ENCODE assay signal across 9 mouse cellular contexts in genomic region chr1:133204341-133204849, GRCm38 (mm10). TPM values are rescaled to one million over a fixed set of nuclear protein-coding genes. Genes with fewer than 3 reads are reported as not detected.
DNase-seq lines count a peak whose midpoint lies in the region; ATAC-seq and TF ChIP-seq lines count a peak whose summit lies in the region.
"Had no signal": no experiment of that assay in that cellular context is flagged by ENCODE, and none has a peak within 500 bp of the region (broad histone marks: within the 10 kb centered on the region; RNA-seq: fewer than 3 reads in every experiment).

No protein-coding gene starts in this region.

- intact Hi-C loops in heart, postnatal 10 days (cut with DNase I) = no loop called here

- peaks cover 53% of the 10 kb centered on the region for H3K27me3 ChIP-seq in forebrain, embryonic 10.5 days (ENCODE audit: poor library complexity, severe bottlenecking)
- H3K27me3 ChIP-seq in forebrain, postnatal 0 days (ENCODE audit: insufficient read depth, low read length) = no peaks in the 10 kb centered on the region

- WGBS in forebrain, embryonic 10.5 days = 75% methylated on average over 11 of the region's 11 CpGs
- 74% methylated on average over 11 of the region's 11 CpGs for WGBS in forebrain, postnatal 0 days

- no peak overlapping the region for H3K4me2 ChIP-seq in forebrain, postnatal 0 days (ENCODE audit: low read depth)

- no peak for TF ChIP-seq CTCF in forebrain, postnatal 0 days (IDR thresholded peaks at IDR 0.05; ENCODE audit: low read depth)

- H3K27ac ChIP-seq in forebrain, embryonic 10.5 days = peak overlapping the region; percentile 44; the same call in 1 of the 2 replicates
- no peak overlapping the region for H3K27ac ChIP-seq in forebrain, postnatal 0 days (ENCODE audit: low read depth, low read length)

- no peak overlapping the region for H3K9ac ChIP-seq in forebrain, postnatal 0 days

- no peak overlapping the region for H3K4me3 ChIP-seq in forebrain, embryonic 10.5 days
- H3K4me3 ChIP-seq in forebrain, postnatal 0 days (ENCODE audit: low read depth, low read length) = no peak overlapping the region

- H3K9me3 ChIP-seq in forebrain, embryonic 10.5 days = no peaks in the 10 kb centered on the region
- no peaks in the 10 kb centered on the region for H3K9me3 ChIP-seq in forebrain, postnatal 0 days (ENCODE audit: low read length)

- DNase-seq in forebrain, embryonic 10.5 days (ENCODE audit: extremely low spot score, low spot score) = no peak
- no peak for DNase-seq in forebrain, postnatal 0 days
- peak; percentile 18 for DNase-seq in ES-CJ7 (ENCODE audit: low read depth, low spot score)
- DNase-seq in kidney, adult 8-10 months = peak; percentile 79 to 93
- peak; percentile 50 for DNase-seq in lung, postnatal 14 days
- no peak for DNase-seq in right cerebral cortex, adult 18-20 months
- no peak for DNase-seq in gastrocnemius, adult 8-10 months (ENCODE audit: low spot score in 2 of 2)
- DNase-seq in heart, postnatal 10 days = no peak
- DNase-seq: heart, postnatal 36 days had no signal

- ATAC-seq in forebrain, postnatal 0 days = no peak

- H3K4me1 ChIP-seq in forebrain, embryonic 10.5 days = peaks cover 63% of the 10 kb centered on the region
- H3K4me1 ChIP-seq in forebrain, postnatal 0 days (ENCODE audit: insufficient read depth) = peaks cover 9% of the 10 kb centered on the region; the same call in 1 of the 2 replicates

- H3K36me3 ChIP-seq in forebrain, embryonic 10.5 days (replicated peaks) = peaks cover 12% of the 10 kb centered on the region
- H3K36me3 ChIP-seq in forebrain, postnatal 0 days (ENCODE audit: insufficient read depth) = no peaks in the 10 kb centered on the region

RNA-seq across cellular contexts. Expression of gene Plekha6, which starts 40.4 kb away (rescaled TPM):
- 9.0 and 9.9 TPM in 2 replicates for polyA plus RNA-seq in forebrain, embryonic 10.5 days (2016; fragmentation: Nextera tagmentation; extraction: Ambion mirVana)
- 23.2 and 28.6 TPM in 2 replicates for total RNA-seq in forebrain, postnatal 0 days (2014; rRNA removed)
- 3.4 and 5.7 TPM in 2 replicates for polyA plus RNA-seq in forebrain, postnatal 0 days (2015; fragmentation: Nextera tagmentation; extraction: Ambion mirVana)
- total RNA-seq in gastrocnemius, adult 8-10 months (2022) = 10 to 100 TPM in 3 of 4 experiments, 1 to 10 TPM in 1; 6.6 to 15.1 (median 11.8) TPM
- total RNA-seq in heart, postnatal 10 days (2021) = 10 to 100 TPM; 58.1 to 68.9 TPM

Comparison
In these comparisons a context has a peak if more than half of its experiments do, and no peak if none do; other contexts are left out.
1. DNase-seq: peak in ES-CJ7 (single experiment), kidney, adult 8-10 months (2 of 2) and lung, postnatal 14 days (single experiment); none in forebrain, embryonic 10.5 days (single experiment), forebrain, postnatal 0 days (single experiment), right cerebral cortex, adult 18-20 months (single experiment), gastrocnemius, adult 8-10 months (0 of 2) and heart, postnatal 10 days (0 of 2).